Mouse (Mus musculus) liver, embryonic 14.5 days (tissue): ENCODE measurements around the gene Xrcc3.

ENCODE experiments used
- CTCF ChIP-seq: IDR thresholded peaks from 2 replicates; pipeline ENCODE4 v1.5.1; 2016; ENCODE audit warnings: antibody characterized with exemption, low read depth, control low read depth
- EP300 ChIP-seq: IDR thresholded peaks from 2 replicates; pipeline ENCODE4 v1.6.1; 2016; ENCODE audit warnings: antibody characterized with exemption, low read depth

DNA sequence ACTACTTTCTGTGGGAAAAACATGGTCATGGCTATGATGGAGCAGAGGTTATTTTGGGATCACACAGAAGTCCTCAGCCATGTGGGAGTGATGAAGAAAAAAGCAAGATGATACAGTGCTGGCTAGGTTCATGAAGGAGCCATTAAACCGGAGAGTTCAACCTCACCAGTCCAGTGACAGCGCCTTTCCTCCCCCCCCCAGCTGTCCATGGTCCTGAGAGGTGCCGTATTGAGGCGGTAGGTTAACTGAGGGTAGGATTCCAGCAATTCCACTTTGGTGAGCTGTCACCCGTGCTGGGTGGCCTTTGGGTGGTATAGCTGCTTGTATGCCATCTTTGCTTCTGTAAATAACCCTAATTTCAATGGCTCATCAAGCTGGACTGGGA lies 57.0 kb downstream of the Xrcc3 start:
- no peak for TF ChIP-seq CTCF
- TF ChIP-seq EP300 = no peak
